In genomic region chr8:64597042-64597970, GRCm38 (mm10) we compare ENCODE assay signal across 8 mouse cellular contexts.
DNase-seq lines count a peak whose midpoint lies in the region; ATAC-seq and TF ChIP-seq lines count a peak whose summit lies in the region.

No protein-coding gene starts in this region.

- no peak overlapping the region for H3K4me3 ChIP-seq in lung, adult 2 months (replicated peaks; ENCODE audit: extremely low read depth, low read depth, low read length)

- no peak for TF ChIP-seq POLR2A in lung, adult 2 months (IDR thresholded peaks at IDR 0.05; ENCODE audit: borderline replicate concordance, extremely low read depth, low read depth, low read length)

- ATAC-seq in CD4-positive, CD25-positive, alpha-beta regulatory T cell, adult 4 months: peak; percentile 79

- WGBS in lung, adult 2 months: 35% methylated on average over 21 of the region's 21 CpGs

- H3K4me1 ChIP-seq in lung, adult 2 months (ENCODE audit: control insufficient read depth, insufficient read depth, low read length): no peaks in the 10 kb centered on the region

- peak; percentile 66 for TF ChIP-seq CTCF in lung, adult 2 months (IDR thresholded peaks at IDR 0.05; ENCODE audit: insufficient read depth, low read length)

- intact Hi-C loops in heart, postnatal 10 days (cut with DNase I): loop anchor here (5.0 kb wide), 1 partner anchor 575 kb away; no protein-coding TSS in a partner anchor

- DNase-seq in adrenal gland, postnatal 10 days: peak; percentile 85
- DNase-seq in embryo, embryonic 9.5 days (ENCODE audit: extremely low spot score): peak; percentile 69
- peak; percentile 70 to 82 for DNase-seq in heart, postnatal 10 days
- DNase-seq in kidney, postnatal 36 days: peak; percentile 57 to 89
- peak; percentile 63 for DNase-seq in lung, adult 2 months
- peak; percentile 63 for DNase-seq in ovary, postnatal 14 days (ENCODE audit: low spot score)
- peak; percentile 77 for DNase-seq in urinary bladder, postnatal 25 days (ENCODE audit: low spot score)
